Mouse (Mus musculus): ENCODE measurements at regions not wholly inside any gene's neighbourhood (a gene's known extent, or its start where the extent isn't known, plus 50 kb on each side); places are given as distances from the start of the nearest gene placed in this dataset.

GRCm38 (mm10) chr3:38009168-38009567 is 284.9 kb upstream of the Gm5148 start:
- no peak for TF ChIP-seq TCF12 (IDR thresholded peaks at IDR 0.05; ENCODE audit: low read depth, low read length)
- no peak for TF ChIP-seq CHD1 (IDR thresholded peaks at IDR 0.05; ENCODE audit: low read depth, low read length)
- TF ChIP-seq UBTF (IDR thresholded peaks at IDR 0.05; ENCODE audit: borderline replicate concordance, insufficient read depth, low read depth, low read length) = no peak
- no peak for DNase-seq (ENCODE audit: low read depth, low spot score)
- H3K4me1 ChIP-seq (ENCODE audit: control insufficient read depth in 1 of 2, insufficient read depth in 2 of 2, low read length in 2 of 2) = no peaks in the 10 kb centered on the region
- H3K36me3 ChIP-seq (ENCODE audit: control insufficient read depth in 1 of 2, insufficient read depth in 2 of 2, low read length in 2 of 2) = no peaks in the 10 kb centered on the region
- H3K27ac ChIP-seq (ENCODE audit: control insufficient read depth, low read depth, low read length) = no peak overlapping the region
- H3K9ac ChIP-seq (ENCODE audit: control insufficient read depth, low read depth, low read length, poor library complexity, severe bottlenecking) = no peak overlapping the region
- no peaks in the 10 kb centered on the region for H3K79me2 ChIP-seq (ENCODE audit: control insufficient read depth, insufficient read depth, low read length, poor library complexity)
- H3K9me3 ChIP-seq (replicated peaks; ENCODE audit: insufficient read depth, low read length) = no peaks in the 10 kb centered on the region
- H3K4me3 ChIP-seq (ENCODE audit: control insufficient read depth in 1 of 2, insufficient read depth in 1 of 2, low read depth in 2 of 2, low read length in 2 of 2) = no peak overlapping the region
- no peaks in the 10 kb centered on the region for H3K27me3 ChIP-seq (ENCODE audit: control insufficient read depth in 1 of 2, insufficient read depth in 2 of 2, low read length in 2 of 2)

DNA sequence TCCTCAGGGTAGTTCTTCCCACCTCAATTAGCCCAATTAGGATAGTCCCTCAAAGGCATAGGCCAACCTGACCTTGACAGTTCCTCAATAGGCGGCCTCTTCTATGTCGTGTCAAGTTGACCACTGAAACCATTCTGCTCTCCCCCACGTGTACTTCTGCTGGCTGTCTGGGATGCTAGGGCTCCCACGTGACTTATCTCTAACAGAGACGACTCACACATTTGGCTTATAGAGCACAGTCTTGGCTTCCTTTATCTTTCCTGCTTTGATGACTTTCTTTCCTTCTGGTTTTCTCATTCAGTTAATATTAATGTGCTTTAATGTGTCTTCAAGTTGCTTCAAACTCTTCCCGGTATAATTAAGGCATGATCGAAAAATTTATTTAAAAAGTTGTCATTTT is 284.0 kb upstream of the Gm5148 start:
- H3K9ac ChIP-seq (ENCODE audit: control insufficient read depth, low read depth, low read length, poor library complexity, severe bottlenecking) = no peak overlapping the region
- H3K4me1 ChIP-seq (ENCODE audit: control insufficient read depth in 1 of 2, insufficient read depth in 2 of 2, low read length in 2 of 2) = no peaks in the 10 kb centered on the region
- peak; percentile 48; the same call in 1 of the 2 replicates for TF ChIP-seq MAX (IDR thresholded peaks at IDR 0.05; ENCODE audit: low read length)
- no peak for TF ChIP-seq MXI1 (IDR thresholded peaks at IDR 0.05; ENCODE audit: low read depth, low read length)
- TF ChIP-seq USF1 (IDR thresholded peaks at IDR 0.05; ENCODE audit: low read depth, low read length) = peak; percentile 64
- H3K9me3 ChIP-seq (replicated peaks; ENCODE audit: insufficient read depth, low read length) = no peaks in the 10 kb centered on the region
- no peaks in the 10 kb centered on the region for H3K79me2 ChIP-seq (ENCODE audit: control insufficient read depth, insufficient read depth, low read length, poor library complexity)
- no peak overlapping the region for H3K4me3 ChIP-seq (ENCODE audit: control insufficient read depth in 1 of 2, insufficient read depth in 1 of 2, low read depth in 2 of 2, low read length in 2 of 2)
- DNase-seq (ENCODE audit: low read depth, low spot score) = peak; percentile 15
- no peaks in the 10 kb centered on the region for H3K27me3 ChIP-seq (ENCODE audit: control insufficient read depth in 1 of 2, insufficient read depth in 2 of 2, low read length in 2 of 2)
- H3K36me3 ChIP-seq (ENCODE audit: control insufficient read depth in 1 of 2, insufficient read depth in 2 of 2, low read length in 2 of 2) = no peaks in the 10 kb centered on the region
- H3K27ac ChIP-seq (ENCODE audit: control insufficient read depth, low read depth, low read length) = no peak overlapping the region

DNA sequence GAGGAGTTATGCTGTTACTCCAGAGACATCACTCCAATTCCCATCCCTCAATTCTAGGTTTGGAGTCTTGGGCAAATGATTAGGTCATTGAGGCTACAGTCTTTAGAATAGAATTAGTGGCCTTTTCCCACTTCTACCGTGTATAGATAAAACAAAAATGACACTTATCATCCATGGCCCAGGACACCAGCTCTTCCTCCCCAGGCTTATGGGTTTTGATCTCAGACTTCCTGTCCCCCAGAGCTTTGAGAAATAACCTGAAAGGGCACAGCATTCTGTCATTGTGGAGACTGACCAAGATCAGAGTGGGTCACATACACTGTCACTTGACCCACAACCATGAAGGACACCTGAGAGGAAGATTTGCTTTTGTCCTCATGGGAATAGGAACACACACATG is 283.3 kb upstream of the Gm5148 start:
- Histone ChIP-seq H3K9me3 (replicated peaks; ENCODE audit: insufficient read depth, low read length) (no peaks in the 10 kb centered on the region), H3K79me2 (ENCODE audit: control insufficient read depth, insufficient read depth, low read length, poor library complexity) (no peaks in the 10 kb centered on the region), H3K27ac (ENCODE audit: control insufficient read depth, low read depth, low read length) (no peak overlapping the region), H3K4me1 (ENCODE audit: control insufficient read depth in 1 of 2, insufficient read depth in 2 of 2, low read length in 2 of 2) (no peaks in the 10 kb centered on the region), H3K27me3 (ENCODE audit: control insufficient read depth in 1 of 2, insufficient read depth in 2 of 2, low read length in 2 of 2) (no peaks in the 10 kb centered on the region), H3K36me3 (ENCODE audit: control insufficient read depth in 1 of 2, insufficient read depth in 2 of 2, low read length in 2 of 2) (no peaks in the 10 kb centered on the region), H3K9ac (ENCODE audit: control insufficient read depth, low read depth, low read length, poor library complexity, severe bottlenecking) (no peak overlapping the region), H3K4me3 (ENCODE audit: control insufficient read depth in 1 of 2, insufficient read depth in 1 of 2, low read depth in 2 of 2, low read length in 2 of 2) (no peak overlapping the region)
- TF ChIP-seq GABPA (IDR thresholded peaks at IDR 0.05; ENCODE audit: low read depth, low read length) (no peak), CHD1 (IDR thresholded peaks at IDR 0.05; ENCODE audit: low read depth, low read length) (no peak), EP300 (IDR thresholded peaks at IDR 0.05; ENCODE audit: low read depth in 1 of 2, low read length in 2 of 2) (no peak), ZKSCAN1 (IDR thresholded peaks at IDR 0.05; ENCODE audit: low read depth, low read length) (no peak), CHD2 (IDR thresholded peaks at IDR 0.05; ENCODE audit: low read length) (no peak), MYC (IDR thresholded peaks at IDR 0.05; ENCODE audit: low read depth, low read length) (no peak), ZC3H11A (IDR thresholded peaks at IDR 0.05; ENCODE audit: low read depth, low read length) (no peak), ZMIZ1 (IDR thresholded peaks at IDR 0.05; ENCODE audit: low read depth, low read length) (no peak), RCOR1 (IDR thresholded peaks at IDR 0.05; ENCODE audit: low read depth, low read length) (no peak), KAT2A (conservative IDR thresholded peaks at IDR 0.05; ENCODE audit: low read depth, low read length) (no peak), MAFK (IDR thresholded peaks at IDR 0.05; ENCODE audit: borderline replicate concordance, low read depth, low read length) (no peak), POLR2A (IDR thresholded peaks at IDR 0.05; ENCODE audit: control insufficient read depth in 1 of 2, insufficient read depth in 1 of 2, low read depth in 1 of 2, low read length in 2 of 2, poor library complexity in 1 of 2) (no peak)
- DNase-seq (ENCODE audit: low read depth, low spot score) = no peak
